Mouse (Mus musculus) hematopoietic stem cell, adult 5-6 weeks (primary cell): Measurements from ENCODE around the gene Dennd5a. TPM values are rescaled to one million over a fixed set of nuclear protein-coding genes. Genes with fewer than 3 reads are reported as not detected.
A peak's percentile ranks its signal among the peaks of the same experiment; 100 is the strongest.
"Not testable (repeated sequence)": the region's sequence is repeated elsewhere in the genome, so short reads cannot be mapped to it uniquely, and the experiment has no call there.

Experiments used
- ATAC-seq, 2 experiments: fragments of 125-278 bp in 1 of 2; replicated peaks in 1 of 2; 2 replicates each; pipeline ENCODE4 v1.8.0; 2016 to 2017; ENCODE audit warnings: inconsistent platforms in 2 of 2, mild to moderate bottlenecking in 2 of 2, moderate number of reproducible peaks in 2 of 2, low read depth in 1 of 2, moderate TSS enrichment in 1 of 2; ENCODE audit not compliant: low FRiP score in 2 of 2, poor library complexity in 2 of 2, severe bottlenecking in 2 of 2, insufficient read depth in 1 of 2, low TSS enrichment in 1 of 2
- total RNA-seq: library from RNA; stranded (forward); fragments of 172-1452, 232-1000 nt; gene quantifications from 2 replicates; pipeline ENCODE4 v1.2.3, GENCODE M21; 2017

Gene Dennd5a
- 90.5 and 124 TPM in 2 replicates for total RNA-seq

GRCm38 (mm10) chr7:109959716-109960612, at the start of gene Dennd5a:
TSS of gene Dennd5a (minus strand) at chr7:109960470.
- peak; percentile 60 to 65 for ATAC-seq

GRCm38 (mm10) chr7:110009084-110009483, 48.8 kb upstream of the Dennd5a start:
- ATAC-seq, result no peak

- ATAC-seq, result no peak
Measured at GRCm38 (mm10) chr7:110008513-110008912, 48.2 kb upstream of the Dennd5a start.

GRCm38 (mm10) chr7:110006471-110007195, 46.4 kb upstream of the Dennd5a start:
- ATAC-seq, result peak; percentile 53 to 70; a peak in 2 of 4 replicates

- no peak for ATAC-seq
Measured at GRCm38 (mm10) chr7:110005976-110006375, 45.7 kb upstream of the Dennd5a start.

- ATAC-seq, result no peak; a peak in 1 of 4 replicates
Measured at GRCm38 (mm10) chr7:110002968-110003367, 42.7 kb upstream of the Dennd5a start.

GRCm38 (mm10) chr7:110002092-110002491, 41.8 kb upstream of the Dennd5a start:
- ATAC-seq, result peak in 1 of 2 experiments; percentile 38; a peak in 1 of 4 replicates

GRCm38 (mm10) chr7:109998388-109998787, 38.1 kb upstream of the Dennd5a start:
- no peak for ATAC-seq

GRCm38 (mm10) chr7:109993157-109993959, 33.1 kb upstream of the Dennd5a start:
- ATAC-seq, result no peak

- no peak for ATAC-seq
Measured at GRCm38 (mm10) chr7:109991286-109991685, 31.0 kb upstream of the Dennd5a start.

- not testable (repeated sequence) for ATAC-seq
Measured at GRCm38 (mm10) chr7:109986775-109987174, 26.5 kb upstream of the Dennd5a start, which contains the start of gene Tmem41b. TSS of gene Tmem41b (minus strand) at chr7:109986929.

- peak; percentile 99 for ATAC-seq
Measured at GRCm38 (mm10) chr7:109986133-109986669, 25.9 kb upstream of the Dennd5a start.

GRCm38 (mm10) chr7:109985661-109986132, 25.4 kb upstream of the Dennd5a start:
- ATAC-seq, result peak in 1 of 2 experiments; percentile 12; a peak in 2 of 4 replicates

- ATAC-seq, result not testable (repeated sequence)
Measured at GRCm38 (mm10) chr7:109984608-109985007, 24.3 kb upstream of the Dennd5a start.

GRCm38 (mm10) chr7:109977131-109977530, 16.9 kb upstream of the Dennd5a start:
- not testable (repeated sequence) for ATAC-seq

- ATAC-seq, result no peak
Measured at GRCm38 (mm10) chr7:109975966-109976715, 15.9 kb upstream of the Dennd5a start.
